Mouse (Mus musculus) heart, postnatal 25 days (tissue): ENCODE measurements around the gene Ros1. TPM values are rescaled to one million over a fixed set of nuclear protein-coding genes. Genes with fewer than 3 reads are reported as not detected.

Source experiments
- DNase-seq: peaks from one replicate; pipeline ENCODE4 v3.0.0; 2022; ENCODE audit warnings: low spot score
- intact Hi-C: fragments of 180-260 bp; cut with DNase I; formaldehyde crosslinking; loops from one replicate; pipeline ENCODE4 v1.15.1; 2025
- microRNA-seq: library from miRNA; unstranded; fragments of <30 nt; microRNA quantifications from one replicate; pipeline ENCODE4 v1.2.0, GENCODE M21; 2022
- total RNA-seq, 2 experiments: library from RNA; stranded (reverse); gene quantifications; 2 replicates each; pipeline ENCODE4 v1.2.3; 2021

Ros1 gene
- total RNA-seq, 2 experiments from 2014 or later, result not detected

DNA sequence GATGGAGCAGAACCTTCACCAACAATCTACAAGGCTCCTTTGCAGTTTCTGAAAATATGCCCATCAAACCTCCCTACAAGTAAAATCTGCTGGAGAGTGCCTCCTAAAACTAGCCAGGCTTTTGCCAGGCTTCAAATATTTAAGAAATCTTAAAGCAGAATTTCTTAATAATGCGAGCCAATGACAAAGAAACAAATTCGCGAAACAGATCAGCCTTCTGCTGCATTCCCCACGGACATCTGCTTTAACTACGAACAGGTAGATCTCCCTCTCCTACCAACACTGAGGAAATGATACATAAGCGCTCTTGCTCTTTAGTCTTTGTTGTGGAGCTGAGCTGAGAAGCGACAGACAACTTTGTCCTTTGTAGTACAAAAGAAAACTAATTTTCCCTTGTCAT lies 169.2 kb downstream of the Ros1 start:
- no peak for DNase-seq
- intact Hi-C loops, result loop anchor here (10.0 kb wide), 1 partner anchor 1131 kb away; the partner anchor contains the start of gene Sim1

DNA sequence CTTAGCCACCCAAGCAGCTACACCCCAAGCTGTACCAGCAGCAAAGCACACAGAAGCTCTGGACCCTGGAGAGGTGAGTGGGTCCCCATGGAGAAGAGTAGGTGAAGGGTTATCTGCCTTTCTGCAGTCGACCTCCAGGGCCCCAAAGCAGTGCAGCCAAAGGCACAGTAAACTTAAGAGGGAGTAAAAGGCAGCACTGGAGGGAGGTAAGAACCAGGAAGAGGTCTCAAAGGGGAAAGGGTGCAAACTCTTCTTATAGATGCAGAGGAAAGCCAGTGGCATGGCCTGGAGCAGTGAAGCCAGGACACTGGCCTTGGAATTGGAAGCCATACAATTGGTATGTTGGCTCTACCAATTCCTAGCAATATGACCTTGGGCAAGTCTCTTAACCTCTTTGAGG lies 169.8 kb downstream of the Ros1 start:
- intact Hi-C loops, result loop anchor here (10.0 kb wide), 1 partner anchor 1130 kb away; the partner anchor contains the start of gene Sim1
- no peak for DNase-seq

DNA sequence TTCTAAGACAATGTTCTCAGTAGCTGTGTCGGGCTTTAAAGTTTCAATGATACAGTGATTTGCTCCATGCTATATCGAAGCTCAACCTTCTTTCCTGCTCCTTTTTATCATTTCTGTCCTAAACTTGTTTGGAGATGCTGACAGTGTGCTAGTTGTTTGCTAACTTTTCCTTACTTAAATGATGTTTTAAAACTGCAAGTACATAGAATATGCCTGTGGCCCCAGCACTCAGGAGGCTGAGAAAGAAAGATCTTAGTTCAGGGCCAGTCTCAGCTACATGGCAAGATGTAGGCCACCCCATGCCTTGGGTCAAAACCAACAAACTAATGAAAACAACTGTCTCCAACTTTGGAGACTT lies 171.0 kb downstream of the Ros1 start:
- DNase-seq, result no peak
- intact Hi-C loops, result loop anchor here (10.0 kb wide), 1 partner anchor 1129 kb away; the partner anchor contains the start of gene Sim1

DNA sequence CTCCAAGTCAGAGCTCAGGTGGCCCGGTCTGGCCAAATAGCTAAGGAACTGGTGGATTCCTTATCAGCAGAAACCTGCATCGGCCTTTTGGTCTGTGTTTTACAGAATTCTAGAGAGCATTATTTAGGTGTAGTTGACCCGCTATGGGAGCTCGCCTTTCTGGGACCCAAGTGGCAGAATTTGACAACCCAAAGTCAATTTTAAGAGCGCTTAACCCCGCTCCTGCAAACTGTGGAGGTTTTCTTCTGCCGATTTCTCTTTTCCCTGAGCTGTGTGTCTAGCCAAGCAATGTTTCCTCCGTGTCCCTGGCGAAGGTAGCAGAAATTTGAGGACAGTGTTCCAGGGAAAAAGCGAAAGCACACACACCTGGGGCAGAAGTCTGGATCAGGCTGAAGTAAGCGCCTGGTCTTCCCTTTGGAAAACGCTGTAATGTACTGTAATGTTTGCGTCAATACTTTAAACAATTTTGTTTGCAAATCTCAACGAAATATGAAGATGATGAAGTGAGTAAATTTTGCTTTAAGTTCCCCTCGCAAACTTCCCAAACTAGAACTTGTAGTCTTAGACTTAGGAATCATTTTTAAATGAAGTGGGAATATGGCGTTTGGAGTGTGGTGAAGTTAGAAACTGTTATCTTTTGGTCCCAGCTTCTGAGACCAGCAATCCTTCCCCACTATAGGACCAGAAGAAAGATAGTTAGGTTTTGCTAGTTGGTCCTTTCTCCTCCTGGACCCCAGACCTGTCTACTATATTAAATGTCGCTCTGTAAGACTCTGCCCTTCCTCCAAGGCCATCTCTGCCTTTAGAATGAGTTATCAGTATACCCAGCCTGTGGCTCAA lies 171.6 kb downstream of the Ros1 start:
- no peak for DNase-seq
- intact Hi-C loops, result loop anchor here (10.0 kb wide), 1 partner anchor 1129 kb away; the partner anchor contains the start of gene Sim1

DNA sequence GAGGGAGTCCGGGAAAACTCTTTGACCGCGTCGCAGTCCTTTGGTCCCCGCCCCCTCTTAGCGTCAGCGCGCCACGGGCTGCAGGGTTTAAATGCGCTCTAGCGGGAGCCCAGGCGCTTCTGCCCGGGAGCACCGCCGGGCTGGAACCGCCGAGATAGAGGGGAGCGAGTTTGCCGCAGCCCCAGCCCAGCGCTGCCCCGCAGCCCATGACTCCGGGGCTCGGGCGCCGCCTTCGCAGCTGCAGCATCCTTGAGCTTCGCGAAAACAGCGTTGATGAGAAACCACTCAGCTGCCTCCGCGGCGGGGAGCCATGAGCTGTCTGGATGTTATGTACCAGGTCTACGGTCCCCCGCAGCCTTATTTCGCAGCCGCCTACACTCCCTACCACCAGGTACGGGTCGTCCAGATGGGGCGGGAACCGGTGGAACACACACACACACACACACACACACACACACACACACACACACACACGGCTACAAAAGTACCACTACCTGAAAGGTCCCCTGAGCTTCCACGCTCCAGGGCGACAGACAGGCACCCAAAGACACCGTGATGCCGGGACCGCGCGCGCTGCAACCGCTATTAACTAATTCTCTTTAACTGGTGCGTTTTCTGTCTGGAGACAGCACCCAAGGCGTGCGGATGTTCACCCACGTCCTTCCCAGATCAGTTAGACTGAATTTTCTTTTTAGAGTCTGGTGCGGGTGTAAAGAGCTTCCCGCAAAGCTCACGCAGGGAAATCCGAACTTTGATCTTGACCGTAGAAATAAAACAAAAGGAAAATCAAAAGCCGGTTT lies 172.4 kb downstream of the Ros1 start, which contains the start of gene Vgll2:
Gene Vgll2, plus strand, starts transcription at position 90 of the 800 bp plus-strand sequence.
- intact Hi-C loops, result loop anchor here (10.0 kb wide), 1 partner anchor 1128 kb away; the partner anchor contains the start of gene Sim1
- no peak for DNase-seq

DNA sequence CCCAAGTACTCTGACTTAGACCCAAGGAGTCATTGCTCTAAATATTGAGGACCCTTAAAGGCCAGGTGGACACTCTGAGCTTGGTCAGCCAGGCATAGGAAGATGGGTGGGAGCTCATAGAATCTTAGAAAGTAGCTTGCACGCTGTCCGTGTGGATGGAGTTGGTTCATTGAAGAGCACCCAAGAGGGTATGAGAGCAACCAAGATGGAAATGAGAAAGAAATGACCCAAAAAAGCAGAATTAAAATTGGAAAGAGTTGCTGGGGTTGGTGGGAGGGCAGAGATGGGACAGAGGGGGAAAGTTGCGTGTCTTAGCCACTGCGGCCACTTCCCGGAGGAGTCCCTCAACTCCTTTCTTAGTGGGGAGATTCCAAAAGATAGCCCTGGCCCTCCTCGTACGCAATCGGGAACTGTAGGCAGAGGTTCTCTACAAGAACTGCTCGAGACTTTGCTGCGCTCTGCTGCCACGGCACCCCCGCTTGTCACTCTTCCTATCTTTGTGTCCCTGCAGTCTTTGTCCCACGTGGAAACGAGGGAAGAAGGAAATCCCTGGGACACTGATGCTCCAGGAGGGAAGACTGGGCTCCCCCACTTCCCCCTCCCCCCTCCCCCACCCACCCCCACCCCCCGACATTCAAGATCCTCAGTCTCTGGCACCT lies 173.2 kb downstream of the Ros1 start:
- intact Hi-C loops, result loop anchor here (10.0 kb wide), 1 partner anchor 1127 kb away; the partner anchor contains the start of gene Sim1

DNA sequence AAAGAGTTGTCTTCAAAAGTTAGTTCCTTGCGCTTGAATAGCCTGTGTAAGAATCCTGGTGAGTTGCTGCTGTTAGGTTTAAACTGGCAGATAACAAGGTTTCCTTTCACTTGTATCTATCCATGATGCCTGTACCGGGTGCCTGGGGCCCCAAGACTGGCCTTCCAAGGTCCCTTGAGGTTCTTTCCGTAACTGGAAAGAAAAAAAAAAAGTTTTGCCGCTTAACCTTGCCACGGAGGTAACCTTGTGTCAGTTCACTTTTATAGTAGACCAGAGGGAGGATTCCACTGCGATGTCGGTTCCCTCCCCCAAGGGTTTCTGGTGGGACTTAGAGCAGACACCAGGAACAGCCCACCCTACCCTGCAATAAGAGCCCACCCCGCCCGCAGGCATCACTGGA lies 173.8 kb downstream of the Ros1 start:
- intact Hi-C loops, result loop anchor here (10.0 kb wide), 1 partner anchor 1126 kb away; the partner anchor contains the start of gene Sim1
- DNase-seq, result no peak

More for the DNA sequence above, 173.2 kb downstream of the Ros1 start:
- DNase-seq, result no peak

DNA sequence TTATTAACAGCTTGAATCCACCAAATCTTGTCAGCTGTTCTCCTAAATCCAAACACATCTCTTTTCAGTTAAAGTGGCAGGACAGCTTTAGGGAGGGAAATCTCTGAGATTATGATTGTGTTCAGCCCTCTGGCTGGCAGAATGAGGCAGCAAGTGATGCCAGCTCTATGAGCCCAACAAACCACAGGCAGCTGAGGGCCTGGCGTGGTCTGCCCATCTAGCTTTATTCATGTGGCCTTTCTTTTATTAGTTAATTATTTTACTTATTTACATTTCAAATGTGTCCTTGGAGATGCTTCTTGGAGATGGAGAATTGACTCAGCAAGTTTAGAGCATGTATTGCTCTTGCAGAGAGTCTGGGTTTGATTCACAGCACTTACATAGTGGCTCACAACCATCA lies 176.6 kb downstream of the Ros1 start:
- intact Hi-C loops, result no loop called here
- no peak for DNase-seq

Small RNA genes within 50 kb of the gene (microRNA-seq; reads per million reads assigned to microRNA genes)
- not detected for gene Gm24084

Other genes starting within 250 kb of the Ros1 start
- not detected for gene Vgll2, start 172.7 kb downstream of the Ros1 start, total RNA-seq
- gene Dcbld1, start 38.4 kb upstream of the Ros1 start, total RNA-seq, result 1 to 10 TPM; 3.8 to 4.7 TPM
- not detected for gene Gm26741, start 163.5 kb upstream of the Ros1 start, total RNA-seq
- 10 to 100 TPM; 12.5 to 15.0 TPM for gene Gopc, start 186.9 kb upstream of the Ros1 start, total RNA-seq
- gene Nepn, start 193.7 kb upstream of the Ros1 start, total RNA-seq, result under 1 TPM; 0.21 to 0.31 TPM
- gene Nus1, start 222.3 kb upstream of the Ros1 start, total RNA-seq, result 10 to 100 TPM; 28.5 to 28.8 TPM